Mouse (Mus musculus): ENCODE measurements at regions not wholly inside any gene's neighbourhood (a gene's known extent, or its start where the extent isn't known, plus 50 kb on each side); places are given as distances from the start of the nearest gene placed in this dataset.

GRCm38 (mm10) chr9:50443708-50444463 is 50.4 kb upstream of the Plet1 start:
- no peak for TF ChIP-seq EP300 (IDR thresholded peaks at IDR 0.05; ENCODE audit: low read depth)
- TF ChIP-seq CTCF (IDR thresholded peaks at IDR 0.05; ENCODE audit: low read depth): peak; percentile 90
- no peaks in the 10 kb centered on the region for H3K9me3 ChIP-seq (ENCODE audit: low read length)
- no peak overlapping the region for H3K9ac ChIP-seq (replicated peaks)
- DNase-seq (peak; percentile 67), ATAC-seq (0 out of 2 replicates have a peak, but pooled peaks have one; percentile 23)
- no peak overlapping the region for H3K27ac ChIP-seq (ENCODE audit: low read depth)
- H3K27me3 ChIP-seq (ENCODE audit: insufficient read depth, low read length): no peaks in the 10 kb centered on the region
- H3K36me3 ChIP-seq (replicated peaks; ENCODE audit: insufficient read depth, low read length): no peaks in the 10 kb centered on the region
- H3K4me1 ChIP-seq (ENCODE audit: insufficient read depth): no peaks in the 10 kb centered on the region
- no peak overlapping the region for H3K4me2 ChIP-seq (ENCODE audit: low read depth, low read length)
- 51% methylated on average over 23 of the region's 23 CpGs for WGBS (ENCODE audit: insufficient replicate concordance)
- no peak overlapping the region for H3K4me3 ChIP-seq (ENCODE audit: low read depth, low read length)
